Mouse (Mus musculus): ENCODE data around the gene Cntn1.

- no peak for TF ChIP-seq CTCF (IDR thresholded peaks at IDR 0.05; ENCODE audit: borderline replicate concordance, insufficient read depth, low read depth, low read length)
- no peak for TF ChIP-seq POLR2A (IDR thresholded peaks at IDR 0.05; ENCODE audit: borderline replicate concordance, insufficient read depth, low read length)
Observed at GRCm38 (mm10) chr15:92344136-92344869, 293.3 kb downstream of the Cntn1 start.
